Mouse (Mus musculus): ENCODE results near the gene Gm42517.

DNA sequence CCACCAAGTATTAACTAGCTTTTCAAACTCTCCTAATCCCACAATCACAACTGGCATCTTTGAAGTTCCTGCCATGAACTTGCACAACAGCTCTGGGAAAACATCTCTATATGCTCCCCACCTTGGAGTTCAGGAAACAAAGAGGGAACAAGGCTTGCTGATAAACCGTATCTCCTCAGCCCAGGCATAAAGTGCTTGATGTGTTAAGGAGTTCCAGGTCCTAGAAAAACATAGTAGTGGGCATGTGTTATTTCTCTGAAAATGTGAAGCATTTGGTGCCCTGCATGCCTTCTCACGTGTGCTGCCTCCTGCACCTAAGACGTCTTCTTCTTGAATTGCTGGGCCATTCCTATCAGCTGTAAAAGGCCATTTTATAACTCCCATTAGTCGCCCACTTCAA, 30.3 kb downstream of the Gm42517 start:
- TF ChIP-seq CTCF (IDR thresholded peaks at IDR 0.05) (no peak), POLR2A (IDR thresholded peaks at IDR 0.05; ENCODE audit: insufficient read depth, low read depth, low read length) (no peak), EP300 (IDR thresholded peaks at IDR 0.05; ENCODE audit: insufficient read depth, low read depth, low read length) (no peak)

All from heart, adult 2 months (tissue).